Mouse (Mus musculus) ES-Bruce4 (cell line): ENCODE measurements around the gene Rbm4b.

Experiments used
- CTCF ChIP-seq: IDR thresholded peaks from one replicate; pipeline ENCODE4 v1.8.1; 2011; ENCODE audit warnings: low read depth, low read length
- EP300 ChIP-seq: IDR thresholded peaks from 2 replicates; pipeline ENCODE4 v1.6.1; 2011; ENCODE audit warnings: low read depth, low read length; ENCODE audit not compliant: insufficient read depth
- POLR2A ChIP-seq: IDR thresholded peaks from one replicate; pipeline ENCODE4 v1.8.1; 2011; ENCODE audit warnings: low read length; ENCODE audit not compliant: insufficient read depth

- TF ChIP-seq POLR2A = no peak
- TF ChIP-seq CTCF = no peak
- no peak for TF ChIP-seq EP300
Observed at GRCm38 (mm10) chr19:4716756-4717155, 39.5 kb upstream of the Rbm4b start.
